Mouse (Mus musculus): ENCODE measurements around the gene Trib3.
"Not testable (repeated sequence)": the region's sequence is repeated elsewhere in the genome, so short reads cannot be mapped to it uniquely, and the experiment has no call there.

The Trib3 gene

GRCm38 (mm10) chr2:152312996-152313395 is 30.8 kb downstream of the Trib3 start:
- no peak for DNase-seq (ENCODE audit: low read depth, low spot score)

GRCm38 (mm10) chr2:152307186-152307585 is 36.6 kb downstream of the Trib3 start:
- DNase-seq (ENCODE audit: low read depth, low spot score) = no peak

GRCm38 (mm10) chr2:152305480-152305879 is 38.4 kb downstream of the Trib3 start:
- no peak for DNase-seq (ENCODE audit: low read depth, low spot score)

- DNase-seq (ENCODE audit: low read depth, low spot score) = no peak
These were observed 40.1 kb downstream of the Trib3 start for GRCm38 (mm10) chr2:152303781-152304180.

- DNase-seq (ENCODE audit: low read depth, low spot score) = no peak
These were observed 41.0 kb downstream of the Trib3 start for GRCm38 (mm10) chr2:152302862-152303261.

- no peak for DNase-seq (ENCODE audit: low read depth, low spot score)
These were observed 49.3 kb downstream of the Trib3 start for GRCm38 (mm10) chr2:152294541-152294940.

- peak; percentile 92 for DNase-seq (ENCODE audit: low read depth, low spot score)
These were observed 49.9 kb downstream of the Trib3 start, which contains the start of gene Tbc1d20 for GRCm38 (mm10) chr2:152293727-152294475. Gene Tbc1d20 (plus strand): TSS chr2:152293828.

- no peak for DNase-seq (ENCODE audit: low read depth, low spot score)
These were observed 50.6 kb downstream of the Trib3 start for GRCm38 (mm10) chr2:152293179-152293726.

GRCm38 (mm10) chr2:152292475-152292874 is 51.4 kb downstream of the Trib3 start:
- DNase-seq (ENCODE audit: low read depth, low spot score) = no peak

GRCm38 (mm10) chr2:152289623-152290022 is 54.2 kb downstream of the Trib3 start:
- DNase-seq (ENCODE audit: low read depth, low spot score) = not testable (repeated sequence)

GRCm38 (mm10) chr2:152288046-152288445 is 55.8 kb downstream of the Trib3 start:
- no peak for DNase-seq (ENCODE audit: low read depth, low spot score)

- no peak for DNase-seq (ENCODE audit: low read depth, low spot score)
These were observed 56.3 kb downstream of the Trib3 start for GRCm38 (mm10) chr2:152287560-152287959.
